Mouse (Mus musculus) intestine, embryonic 14.5 days (tissue): ENCODE data around the gene Flt3l. TPM values are rescaled to one million over a fixed set of nuclear protein-coding genes. Genes with fewer than 3 reads are reported as not detected.

Source experiments
- ATAC-seq: fragments of 200-750 bp; cut with Nextera tagmentation; replicated peaks from 2 replicates; pipeline ENCODE4 v1.8.0; 2017; ENCODE audit warnings: low read depth, moderate number of reproducible peaks, moderate TSS enrichment, moderate library complexity; ENCODE audit not compliant: low FRiP score, low TSS enrichment
- DNase-seq: peaks from one replicate; pipeline ENCODE4 v3.0.0-alpha.2; 2018; ENCODE audit warnings: low spot score
- H3K27ac ChIP-seq: fragments of 300-500 bp; sonication (generic); 2 replicates; pipeline ENCODE4 v1.5.1; 2014; ENCODE audit warnings: low read depth, mild to moderate bottlenecking, control low read depth
- H3K27me3 ChIP-seq: fragments of 300-500 bp; sonication (generic); replicated peaks from 2 replicates; pipeline ENCODE4 v1.6.1; 2014; ENCODE audit warnings: low read length, control low read depth; ENCODE audit not compliant: control insufficient read depth, insufficient read depth
- H3K36me3 ChIP-seq: fragments of 300-500 bp; sonication (generic); 2 replicates; pipeline ENCODE4 v1.6.1; 2014; ENCODE audit warnings: low read length, control low read depth; ENCODE audit not compliant: control insufficient read depth, insufficient read depth
- H3K4me1 ChIP-seq: fragments of 300-500 bp; sonication (generic); replicated peaks from 2 replicates; pipeline ENCODE4 v1.6.1; 2014; ENCODE audit warnings: low read length, control low read depth, mixed read lengths; ENCODE audit not compliant: control insufficient read depth, insufficient read depth
- H3K4me2 ChIP-seq: fragments of 300-500 bp; sonication (generic); 2 replicates; pipeline ENCODE4 v1.6.1; 2014; ENCODE audit warnings: low read length
- H3K4me3 ChIP-seq: fragments of 300-500 bp; sonication (generic); 2 replicates; pipeline ENCODE4 v1.5.1; 2014; ENCODE audit warnings: low read depth, low read length, control low read depth, mixed read lengths
- H3K9ac ChIP-seq: fragments of 300-500 bp; sonication (generic); 2 replicates; pipeline ENCODE4 v1.6.1; 2014; ENCODE audit warnings: mild to moderate bottlenecking, low read length
- H3K9me3 ChIP-seq: fragments of 300-500 bp; sonication (generic); 2 replicates; pipeline ENCODE4 v1.6.1; 2016; ENCODE audit warnings: low read length, control low read depth; ENCODE audit not compliant: control insufficient read depth
- WGBS: fragments of 180-500 bp; shearing (Covaris S2); extraction: QIAGEN DNeasy Blood & Tissue Kit; methylation state at CpG from one replicate; pipeline ENCODE4 v1.1.7; 2014; 5-methylcytosine and 5-hydroxymethylcytosine counted together
- polyA plus RNA-seq: library from polyadenylated mRNA; unstranded; fragments of >200 nt; fragmentation: Nextera tagmentation; extraction: Ambion mirVana; gene quantifications from 2 replicates; pipeline ENCODE4 v1.2.1, GENCODE M21; 2014

Gene Flt3l
- polyA plus RNA-seq, 1 experiment from 2014 or later: 2.1 TPM

- DNase-seq (no peak), ATAC-seq (no peak)
- Histone ChIP-seq H3K4me2 (no peak overlapping the region), H3K36me3 (peaks cover 63% of the 10 kb centered on the region), H3K4me1 (no peaks in the 10 kb centered on the region), H3K9me3 (no peaks in the 10 kb centered on the region), H3K4me3 (no peak overlapping the region), H3K27ac (no peak overlapping the region), H3K9ac (no peak overlapping the region), H3K27me3 (no peaks in the 10 kb centered on the region)
- 86% methylated on average over 13 of the region's 13 CpGs for WGBS
Observed at GRCm38 (mm10) chr7:45144368-45145174, 8.3 kb upstream of the Flt3l start.

- Histone ChIP-seq H3K9ac (no peak overlapping the region), H3K4me1 (no peaks in the 10 kb centered on the region), H3K4me2 (no peak overlapping the region), H3K27ac (no peak overlapping the region), H3K27me3 (no peaks in the 10 kb centered on the region), H3K4me3 (no peak overlapping the region), H3K36me3 (peaks cover 48% of the 10 kb centered on the region), H3K9me3 (no peaks in the 10 kb centered on the region)
- WGBS: 84% methylated on average over 5 of the region's 5 CpGs
- DNase-seq (no peak), ATAC-seq (no peak)
Observed at GRCm38 (mm10) chr7:45141914-45142313, 5.7 kb upstream of the Flt3l start.

GRCm38 (mm10) chr7:45141319-45141718 lies 5.1 kb upstream of the Flt3l start:
- Histone ChIP-seq H3K27ac (no peak overlapping the region), H3K27me3 (no peaks in the 10 kb centered on the region), H3K9me3 (no peaks in the 10 kb centered on the region), H3K4me2 (no peak overlapping the region), H3K4me3 (no peak overlapping the region), H3K4me1 (no peaks in the 10 kb centered on the region), H3K36me3 (peaks cover 42% of the 10 kb centered on the region), H3K9ac (no peak overlapping the region)
- WGBS: 97% methylated on average over 3 of the region's 3 CpGs
- DNase-seq (no peak), ATAC-seq (no peak)

GRCm38 (mm10) chr7:45139904-45140723 lies 3.9 kb upstream of the Flt3l start:
- Histone ChIP-seq H3K27ac (no peak overlapping the region), H3K9ac (no peak overlapping the region), H3K36me3 (peaks cover 30% of the 10 kb centered on the region), H3K27me3 (no peaks in the 10 kb centered on the region), H3K4me3 (no peak overlapping the region), H3K4me2 (no peak overlapping the region), H3K9me3 (no peaks in the 10 kb centered on the region), H3K4me1 (no peaks in the 10 kb centered on the region)
- WGBS: 61% methylated on average over 8 of the region's 8 CpGs
- ATAC-seq: no peak
- no peak for DNase-seq

- no peak for ATAC-seq
- DNase-seq: no peak
- Histone ChIP-seq H3K4me2 (no peak overlapping the region), H3K27me3 (no peaks in the 10 kb centered on the region), H3K27ac (no peak overlapping the region), H3K9ac (no peak overlapping the region), H3K4me3 (no peak overlapping the region), H3K36me3 (peaks cover 13% of the 10 kb centered on the region), H3K9me3 (no peaks in the 10 kb centered on the region), H3K4me1 (no peaks in the 10 kb centered on the region)
- 84% methylated on average over 1 of the region's 1 CpGs for WGBS
Observed at GRCm38 (mm10) chr7:45138403-45138802, 2.2 kb upstream of the Flt3l start.

- Histone ChIP-seq H3K36me3 (peaks cover 10% of the 10 kb centered on the region), H3K27ac (no peak overlapping the region), H3K4me3 (no peak overlapping the region), H3K4me2 (no peak overlapping the region), H3K9me3 (no peaks in the 10 kb centered on the region), H3K9ac (no peak overlapping the region), H3K4me1 (no peaks in the 10 kb centered on the region), H3K27me3 (no peaks in the 10 kb centered on the region)
- 72% methylated on average over 12 of the region's 12 CpGs for WGBS
- DNase-seq: no peak
- ATAC-seq: no peak
Observed at GRCm38 (mm10) chr7:45137171-45138006, 1.2 kb upstream of the Flt3l start.

- H3K4me3 ChIP-seq: peak overlapping the region; percentile 57; the same call in 1 of the 2 replicates
- DNase-seq (no peak), ATAC-seq (no peak)
- H3K4me2 ChIP-seq: peak overlapping the region; percentile 68
- H3K27me3 ChIP-seq: no peaks in the 10 kb centered on the region
- no peaks in the 10 kb centered on the region for H3K4me1 ChIP-seq
- no peak overlapping the region for H3K27ac ChIP-seq
- WGBS: 73% methylated on average over 3 of the region's 3 CpGs
- no peaks in the 10 kb centered on the region for H3K9me3 ChIP-seq
- H3K36me3 ChIP-seq: no peaks in the 10 kb centered on the region
- peak overlapping the region; percentile 52 for H3K9ac ChIP-seq
Observed at GRCm38 (mm10) chr7:45135370-45135769, 862 bp downstream of the Flt3l start.

GRCm38 (mm10) chr7:45134544-45135026 lies 1.6 kb downstream of the Flt3l start:
- no peak overlapping the region for H3K4me2 ChIP-seq
- H3K27me3 ChIP-seq: no peaks in the 10 kb centered on the region
- H3K9me3 ChIP-seq: no peaks in the 10 kb centered on the region
- no peaks in the 10 kb centered on the region for H3K36me3 ChIP-seq
- peaks cover 5% of the 10 kb centered on the region for H3K4me1 ChIP-seq
- no peak overlapping the region for H3K9ac ChIP-seq
- no peak for DNase-seq
- ATAC-seq: peak; percentile 24; the same call in 1 of the 2 replicates
- WGBS: 14% methylated on average over 12 of the region's 12 CpGs
- no peak overlapping the region for H3K27ac ChIP-seq
- H3K4me3 ChIP-seq: no peak overlapping the region
